Mouse (Mus musculus) intestine, embryonic 14.5 days (tissue): ENCODE data around the gene Amz2. TPM values are rescaled to one million over a fixed set of nuclear protein-coding genes. Genes with fewer than 3 reads are reported as not detected.

Experiments
- ATAC-seq: fragments of 200-750 bp; cut with Nextera tagmentation; replicated peaks from 2 replicates; pipeline ENCODE4 v1.8.0; 2017; ENCODE audit warnings: low read depth, moderate number of reproducible peaks, moderate TSS enrichment, moderate library complexity; ENCODE audit not compliant: low FRiP score, low TSS enrichment
- DNase-seq: peaks from one replicate; pipeline ENCODE4 v3.0.0-alpha.2; 2018; ENCODE audit warnings: low spot score
- H3K27ac ChIP-seq: fragments of 300-500 bp; sonication (generic); 2 replicates; pipeline ENCODE4 v1.5.1; 2014; ENCODE audit warnings: low read depth, mild to moderate bottlenecking, control low read depth
- H3K27me3 ChIP-seq: fragments of 300-500 bp; sonication (generic); replicated peaks from 2 replicates; pipeline ENCODE4 v1.6.1; 2014; ENCODE audit warnings: low read length, control low read depth; ENCODE audit not compliant: control insufficient read depth, insufficient read depth
- H3K36me3 ChIP-seq: fragments of 300-500 bp; sonication (generic); 2 replicates; pipeline ENCODE4 v1.6.1; 2014; ENCODE audit warnings: low read length, control low read depth; ENCODE audit not compliant: control insufficient read depth, insufficient read depth
- H3K4me1 ChIP-seq: fragments of 300-500 bp; sonication (generic); replicated peaks from 2 replicates; pipeline ENCODE4 v1.6.1; 2014; ENCODE audit warnings: low read length, control low read depth, mixed read lengths; ENCODE audit not compliant: control insufficient read depth, insufficient read depth
- H3K4me2 ChIP-seq: fragments of 300-500 bp; sonication (generic); 2 replicates; pipeline ENCODE4 v1.6.1; 2014; ENCODE audit warnings: low read length
- H3K4me3 ChIP-seq: fragments of 300-500 bp; sonication (generic); 2 replicates; pipeline ENCODE4 v1.5.1; 2014; ENCODE audit warnings: low read depth, low read length, control low read depth, mixed read lengths
- H3K9ac ChIP-seq: fragments of 300-500 bp; sonication (generic); 2 replicates; pipeline ENCODE4 v1.6.1; 2014; ENCODE audit warnings: mild to moderate bottlenecking, low read length
- H3K9me3 ChIP-seq: fragments of 300-500 bp; sonication (generic); 2 replicates; pipeline ENCODE4 v1.6.1; 2016; ENCODE audit warnings: low read length, control low read depth; ENCODE audit not compliant: control insufficient read depth
- WGBS: fragments of 180-500 bp; shearing (Covaris S2); extraction: QIAGEN DNeasy Blood & Tissue Kit; methylation state at CpG from one replicate; pipeline ENCODE4 v1.1.7; 2014; 5-methylcytosine and 5-hydroxymethylcytosine counted together
- polyA plus RNA-seq: library from polyadenylated mRNA; unstranded; fragments of >200 nt; fragmentation: Nextera tagmentation; extraction: Ambion mirVana; gene quantifications from 2 replicates; pipeline ENCODE4 v1.2.1, GENCODE M21; 2014

The Amz2 gene
- polyA plus RNA-seq, 1 experiment from 2014 or later = 41.8 TPM

GRCm38 (mm10) chr11:109416709-109417420 lies 8.9 kb upstream of the Amz2 start:
- DNase-seq (no peak), ATAC-seq (no peak)
- Histone ChIP-seq H3K4me2 (no peak overlapping the region), H3K9ac (no peak overlapping the region), H3K36me3 (no peaks in the 10 kb centered on the region), H3K4me3 (no peak overlapping the region), H3K4me1 (no peaks in the 10 kb centered on the region), H3K27me3 (no peaks in the 10 kb centered on the region), H3K27ac (no peak overlapping the region), H3K9me3 (0 out of 2 replicates have a peak, but pooled peaks cover under 1% of the 10 kb centered on the region)
- 63% methylated on average over 8 of the region's 8 CpGs for WGBS

GRCm38 (mm10) chr11:109417472-109418040 lies 8.2 kb upstream of the Amz2 start:
- Histone ChIP-seq H3K4me2 (no peak overlapping the region), H3K36me3 (no peaks in the 10 kb centered on the region), H3K4me1 (no peaks in the 10 kb centered on the region), H3K4me3 (no peak overlapping the region), H3K9ac (no peak overlapping the region), H3K27me3 (no peaks in the 10 kb centered on the region), H3K9me3 (0 out of 2 replicates have a peak, but pooled peaks cover 4% of the 10 kb centered on the region), H3K27ac (no peak overlapping the region)
- WGBS = 86% methylated on average over 9 of the region's 9 CpGs
- ATAC-seq (no peak), DNase-seq (no peak)

DNA sequence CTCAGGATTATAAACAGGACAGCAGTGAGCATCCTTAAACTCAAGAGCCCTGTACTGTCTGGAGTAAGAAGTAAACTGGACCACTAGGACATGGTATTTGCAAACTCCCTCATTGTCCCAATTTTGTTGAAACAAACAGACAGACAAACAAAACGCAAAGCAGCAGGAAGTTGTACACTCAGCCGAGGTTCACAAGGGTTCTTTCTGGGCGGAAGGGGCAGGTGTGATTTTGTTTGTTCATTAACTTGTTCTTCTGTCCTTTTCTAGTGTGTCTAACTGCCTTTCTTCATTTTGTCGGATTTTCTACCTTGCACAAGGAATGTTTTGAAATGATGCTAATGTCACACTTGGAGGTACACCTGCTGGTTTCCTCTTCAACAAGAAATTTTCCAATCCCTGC lies 6.3 kb upstream of the Amz2 start:
- H3K27me3 ChIP-seq = no peaks in the 10 kb centered on the region
- no peak overlapping the region for H3K9ac ChIP-seq
- ATAC-seq (no peak), DNase-seq (no peak)
- no peaks in the 10 kb centered on the region for H3K36me3 ChIP-seq
- H3K9me3 ChIP-seq = 0 out of 2 replicates have a peak, but pooled peaks cover 4% of the 10 kb centered on the region
- H3K4me2 ChIP-seq = no peak overlapping the region
- H3K4me3 ChIP-seq = no peak overlapping the region
- H3K27ac ChIP-seq = no peak overlapping the region
- WGBS = 60% methylated on average over 4 of the region's 4 CpGs
- H3K4me1 ChIP-seq = no peaks in the 10 kb centered on the region

DNA sequence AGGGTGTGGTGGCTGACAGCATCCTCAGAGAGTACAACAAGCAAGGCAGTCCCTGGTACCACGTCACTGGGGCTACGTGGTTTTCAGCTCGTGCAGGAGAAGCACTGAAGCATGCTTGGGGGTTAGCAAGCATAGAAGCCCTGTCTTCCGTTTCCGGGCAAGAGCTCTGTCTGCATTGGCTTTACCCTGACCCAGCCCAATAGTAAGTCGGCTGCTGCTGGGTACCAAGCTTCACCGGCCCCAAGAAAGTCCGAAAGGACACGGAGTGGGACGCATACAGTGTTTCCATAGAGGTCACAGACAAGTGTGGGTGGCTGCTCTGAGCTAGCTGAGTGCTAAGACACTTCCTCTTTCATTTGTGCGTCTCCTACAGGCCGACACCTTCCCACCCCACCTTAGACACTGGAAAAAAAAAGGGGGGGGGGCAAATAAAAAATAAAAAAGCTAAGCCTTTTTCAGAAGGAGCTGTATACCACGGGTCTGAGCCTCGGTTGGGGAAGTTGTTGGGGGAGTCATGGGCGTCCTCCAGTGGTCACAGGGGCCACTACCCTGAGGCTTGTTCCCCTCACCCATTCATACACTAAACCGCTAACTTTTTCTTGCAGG lies 5.7 kb upstream of the Amz2 start:
- Histone ChIP-seq H3K4me1 (no peaks in the 10 kb centered on the region; the same call in 1 of the 2 replicates), H3K4me2 (no peak overlapping the region), H3K9ac (no peak overlapping the region), H3K27ac (no peak overlapping the region), H3K9me3 (0 out of 2 replicates have a peak, but pooled peaks cover 4% of the 10 kb centered on the region), H3K4me3 (no peak overlapping the region), H3K36me3 (no peaks in the 10 kb centered on the region), H3K27me3 (no peaks in the 10 kb centered on the region)
- ATAC-seq (no peak), DNase-seq (no peak)
- WGBS = 53% methylated on average over 16 of the region's 16 CpGs

DNA sequence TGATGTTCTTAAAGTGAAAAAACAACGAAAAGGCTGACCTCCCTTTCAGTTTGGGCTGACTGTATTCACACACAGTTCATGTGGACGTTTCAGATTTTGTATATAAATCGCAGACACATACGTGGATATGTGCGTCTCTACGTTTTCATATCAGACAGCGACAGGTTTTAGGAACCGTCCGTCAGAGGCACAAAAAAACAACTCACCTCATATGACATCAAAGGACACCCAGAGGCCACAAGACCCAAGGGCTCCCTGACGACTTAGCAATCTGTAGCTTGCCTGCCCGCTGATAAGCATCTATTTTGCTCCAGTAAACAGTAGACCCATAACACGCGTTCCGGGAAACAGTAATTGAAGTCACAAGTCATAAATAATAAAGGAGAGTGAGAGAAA lies 5.2 kb upstream of the Amz2 start:
- no peak overlapping the region for H3K4me3 ChIP-seq
- no peak overlapping the region for H3K9ac ChIP-seq
- H3K36me3 ChIP-seq = no peaks in the 10 kb centered on the region
- 83% methylated on average over 14 of the region's 14 CpGs for WGBS
- H3K9me3 ChIP-seq = 0 out of 2 replicates have a peak, but pooled peaks cover 4% of the 10 kb centered on the region
- H3K4me1 ChIP-seq = no peaks in the 10 kb centered on the region; the same call in 1 of the 2 replicates
- no peaks in the 10 kb centered on the region for H3K27me3 ChIP-seq
- H3K27ac ChIP-seq = no peak overlapping the region
- H3K4me2 ChIP-seq = no peak overlapping the region
- no peak for ATAC-seq
- DNase-seq = no peak

GRCm38 (mm10) chr11:109421205-109421604 lies 4.5 kb upstream of the Amz2 start:
- Histone ChIP-seq H3K27me3 (no peaks in the 10 kb centered on the region), H3K4me3 (no peak overlapping the region), H3K36me3 (no peaks in the 10 kb centered on the region), H3K27ac (no peak overlapping the region), H3K4me1 (no peaks in the 10 kb centered on the region; the same call in 1 of the 2 replicates), H3K9me3 (0 out of 2 replicates have a peak, but pooled peaks cover 4% of the 10 kb centered on the region), H3K9ac (no peak overlapping the region), H3K4me2 (no peak overlapping the region)
- WGBS = 72% methylated on average over 5 of the region's 5 CpGs
- DNase-seq (no peak), ATAC-seq (no peak)

GRCm38 (mm10) chr11:109422263-109422662 lies 3.5 kb upstream of the Amz2 start:
- DNase-seq (no peak), ATAC-seq (no peak)
- no peaks in the 10 kb centered on the region for H3K36me3 ChIP-seq
- H3K27ac ChIP-seq = no peak overlapping the region
- no peaks in the 10 kb centered on the region for H3K27me3 ChIP-seq
- WGBS = 98% methylated on average over 4 of the region's 4 CpGs
- peaks cover 6% of the 10 kb centered on the region for H3K4me1 ChIP-seq
- H3K4me2 ChIP-seq = no peak overlapping the region
- no peak overlapping the region for H3K4me3 ChIP-seq
- no peak overlapping the region for H3K9ac ChIP-seq
- 0 out of 2 replicates have a peak, but pooled peaks cover 4% of the 10 kb centered on the region for H3K9me3 ChIP-seq

- Histone ChIP-seq H3K4me2 (no peak overlapping the region), H3K4me1 (peaks cover 6% of the 10 kb centered on the region), H3K4me3 (no peak overlapping the region), H3K27me3 (no peaks in the 10 kb centered on the region), H3K27ac (no peak overlapping the region), H3K36me3 (no peaks in the 10 kb centered on the region), H3K9ac (no peak overlapping the region), H3K9me3 (0 out of 2 replicates have a peak, but pooled peaks cover 4% of the 10 kb centered on the region)
- ATAC-seq (no peak), DNase-seq (no peak)
- WGBS = 83% methylated on average over 1 of the region's 1 CpGs
Observed at GRCm38 (mm10) chr11:109423294-109423693, 2.5 kb upstream of the Amz2 start.
